Mouse (Mus musculus) stomach, postnatal 0 days (tissue): Measurements from ENCODE around the gene Nudt16l1. TPM values are rescaled to one million over a fixed set of nuclear protein-coding genes. Genes with fewer than 3 reads are reported as not detected.

Experiments used
- ATAC-seq: fragments of 200-750 bp; cut with Nextera tagmentation; 2 replicates; pipeline ENCODE4 v1.8.0; 2017; ENCODE audit not compliant: low FRiP score, low TSS enrichment
- DNase-seq: peaks from one replicate; pipeline ENCODE4 v3.0.0-alpha.2; 2016; ENCODE audit warnings: low spot score
- H3K27ac ChIP-seq: fragments of 300-500 bp; sonication (generic); replicated peaks from 2 replicates; pipeline ENCODE4 v1.5.1; 2014; ENCODE audit warnings: mild to moderate bottlenecking, control low read depth
- H3K27me3 ChIP-seq: fragments of 300-500 bp; sonication (generic); 2 replicates; pipeline ENCODE4 v1.6.1; 2014; ENCODE audit warnings: low read length; ENCODE audit not compliant: control insufficient read depth, insufficient read depth
- H3K36me3 ChIP-seq: fragments of 300-500 bp; sonication (generic); 2 replicates; pipeline ENCODE4 v1.6.1; 2014; ENCODE audit warnings: low read length, mixed read lengths; ENCODE audit not compliant: control insufficient read depth, insufficient read depth
- H3K4me1 ChIP-seq: fragments of 300-500 bp; sonication (generic); replicated peaks from 2 replicates; pipeline ENCODE4 v1.6.1; 2014; ENCODE audit warnings: antibody characterized with exemption; ENCODE audit not compliant: control insufficient read depth, insufficient read depth
- H3K4me2 ChIP-seq: fragments of 300-500 bp; sonication (generic); replicated peaks from 2 replicates; pipeline ENCODE4 v1.6.1; 2014; ENCODE audit warnings: low read depth, mild to moderate bottlenecking, control low read depth, moderate library complexity
- H3K4me3 ChIP-seq: fragments of 300-500 bp; sonication (generic); 2 replicates; pipeline ENCODE4 v1.5.1; 2014; ENCODE audit warnings: low read depth, low read length, control low read depth
- H3K9ac ChIP-seq: fragments of 300-500 bp; sonication (generic); 2 replicates; pipeline ENCODE4 v1.6.1; 2014; ENCODE audit warnings: mild to moderate bottlenecking, low read length, control low read depth, mixed read lengths
- H3K9me3 ChIP-seq: fragments of 300-500 bp; sonication (generic); 2 replicates; pipeline ENCODE4 v1.6.1; 2016; ENCODE audit warnings: low read length; ENCODE audit not compliant: control insufficient read depth
- CTCF ChIP-seq: IDR thresholded peaks from 2 replicates; pipeline ENCODE4 v1.5.1; 2016; ENCODE audit warnings: antibody characterized with exemption, low read depth, mild to moderate bottlenecking, moderate library complexity
- EP300 ChIP-seq: optimal IDR thresholded peaks from 2 replicates; pipeline ENCODE3; 2016; ENCODE audit warnings: antibody characterized with exemption
- WGBS: fragments of 180-500 bp; shearing (Covaris S2); extraction: QIAGEN DNeasy Blood & Tissue Kit; methylation state at CpG from one replicate; pipeline ENCODE4 v1.1.7; 2014; 5-methylcytosine and 5-hydroxymethylcytosine counted together
- polyA plus RNA-seq: library from polyadenylated mRNA; unstranded; fragments of >200 nt; fragmentation: Nextera tagmentation; extraction: Ambion mirVana; gene quantifications from 2 replicates; pipeline ENCODE4 v1.2.1, GENCODE M21; 2015

Nudt16l1 gene
- polyA plus RNA-seq, 1 experiment from 2014 or later = 93.6 TPM

- Histone ChIP-seq H3K4me2 (no peak overlapping the region), H3K9ac (no peak overlapping the region), H3K27ac (no peak overlapping the region), H3K9me3 (no peaks in the 10 kb centered on the region), H3K4me1 (0 out of 2 replicates have a peak, but pooled peaks cover 2% of the 10 kb centered on the region), H3K4me3 (no peak overlapping the region), H3K27me3 (no peaks in the 10 kb centered on the region), H3K36me3 (peaks cover 16% of the 10 kb centered on the region)
- WGBS = 97% methylated on average over 8 of the region's 8 CpGs
- TF ChIP-seq EP300 = no peak
- no peak for TF ChIP-seq CTCF
- DNase-seq (no peak), ATAC-seq (no peak)
Measured at GRCm38 (mm10) chr16:4910758-4911157, 27.8 kb upstream of the Nudt16l1 start.

- peaks cover 26% of the 10 kb centered on the region for H3K36me3 ChIP-seq
- 75% methylated on average over 10 of the region's 10 CpGs for WGBS
- H3K27ac ChIP-seq = peak overlapping the region; percentile 87; the same call in 1 of the 2 replicates
- 0 out of 2 replicates have a peak, but pooled peaks cover 2% of the 10 kb centered on the region for H3K4me1 ChIP-seq
- ATAC-seq (no peak), DNase-seq (no peak)
- no peaks in the 10 kb centered on the region for H3K9me3 ChIP-seq
- TF ChIP-seq EP300 = no peak
- no peaks in the 10 kb centered on the region for H3K27me3 ChIP-seq
- no peak overlapping the region for H3K4me2 ChIP-seq
- no peak overlapping the region for H3K9ac ChIP-seq
- no peak overlapping the region for H3K4me3 ChIP-seq
Measured at GRCm38 (mm10) chr16:4912074-4912648, 26.4 kb upstream of the Nudt16l1 start.

DNA sequence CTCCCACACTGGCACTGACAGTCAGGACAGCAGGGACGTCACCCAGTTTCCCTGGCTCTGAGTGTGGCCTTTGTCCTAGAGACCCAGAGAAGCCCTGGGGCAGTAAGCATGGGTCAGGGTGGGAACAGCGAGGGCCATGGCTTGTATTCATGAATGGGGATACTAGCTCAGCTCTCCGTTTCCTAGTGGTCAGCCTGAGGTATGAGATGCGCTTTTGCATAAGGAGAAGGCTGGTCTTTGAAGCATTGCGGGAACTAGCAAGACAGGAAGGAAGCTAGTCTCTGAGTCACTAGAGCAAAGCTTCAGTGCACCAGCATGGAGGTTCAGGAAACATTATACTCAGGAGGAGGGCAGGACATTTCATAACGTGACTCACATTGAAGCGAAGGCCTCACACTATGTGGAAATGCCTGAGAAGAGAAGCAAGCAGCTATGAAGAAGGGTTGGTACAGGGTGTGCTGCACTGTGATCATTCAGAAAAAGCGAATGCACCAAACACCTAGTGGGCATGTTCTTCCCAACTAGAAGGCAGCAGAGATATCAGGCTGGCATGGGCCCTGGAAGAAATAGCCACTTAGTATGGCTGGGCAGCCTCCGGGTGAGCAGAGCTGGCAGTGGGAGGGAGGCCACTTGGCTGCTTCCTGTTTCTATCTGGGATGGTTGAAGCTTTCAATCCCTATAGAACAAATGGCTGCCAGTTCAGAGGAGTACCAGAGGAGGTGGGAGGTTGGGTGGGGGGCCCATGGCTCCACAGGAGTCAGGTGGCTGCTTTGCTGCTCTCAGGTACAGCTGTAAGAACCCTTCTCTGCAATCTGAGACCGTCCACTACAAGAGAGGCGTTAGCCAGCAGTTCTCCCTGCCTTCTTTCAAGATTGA, 25.4 kb upstream of the Nudt16l1 start:
- Histone ChIP-seq H3K4me3 (no peak overlapping the region), H3K9me3 (no peaks in the 10 kb centered on the region), H3K27ac (peak overlapping the region; percentile 87), H3K9ac (no peak overlapping the region; the same call in 1 of the 2 replicates), H3K4me1 (0 out of 2 replicates have a peak, but pooled peaks cover 2% of the 10 kb centered on the region), H3K36me3 (peaks cover 22% of the 10 kb centered on the region), H3K4me2 (no peak overlapping the region), H3K27me3 (no peaks in the 10 kb centered on the region)
- ATAC-seq (peak; percentile 67), DNase-seq (no peak)
- TF ChIP-seq EP300 = no peak
- peak; percentile 24; the same call in 1 of the 2 replicates for TF ChIP-seq CTCF
- WGBS = 62% methylated on average over 11 of the region's 11 CpGs

DNA sequence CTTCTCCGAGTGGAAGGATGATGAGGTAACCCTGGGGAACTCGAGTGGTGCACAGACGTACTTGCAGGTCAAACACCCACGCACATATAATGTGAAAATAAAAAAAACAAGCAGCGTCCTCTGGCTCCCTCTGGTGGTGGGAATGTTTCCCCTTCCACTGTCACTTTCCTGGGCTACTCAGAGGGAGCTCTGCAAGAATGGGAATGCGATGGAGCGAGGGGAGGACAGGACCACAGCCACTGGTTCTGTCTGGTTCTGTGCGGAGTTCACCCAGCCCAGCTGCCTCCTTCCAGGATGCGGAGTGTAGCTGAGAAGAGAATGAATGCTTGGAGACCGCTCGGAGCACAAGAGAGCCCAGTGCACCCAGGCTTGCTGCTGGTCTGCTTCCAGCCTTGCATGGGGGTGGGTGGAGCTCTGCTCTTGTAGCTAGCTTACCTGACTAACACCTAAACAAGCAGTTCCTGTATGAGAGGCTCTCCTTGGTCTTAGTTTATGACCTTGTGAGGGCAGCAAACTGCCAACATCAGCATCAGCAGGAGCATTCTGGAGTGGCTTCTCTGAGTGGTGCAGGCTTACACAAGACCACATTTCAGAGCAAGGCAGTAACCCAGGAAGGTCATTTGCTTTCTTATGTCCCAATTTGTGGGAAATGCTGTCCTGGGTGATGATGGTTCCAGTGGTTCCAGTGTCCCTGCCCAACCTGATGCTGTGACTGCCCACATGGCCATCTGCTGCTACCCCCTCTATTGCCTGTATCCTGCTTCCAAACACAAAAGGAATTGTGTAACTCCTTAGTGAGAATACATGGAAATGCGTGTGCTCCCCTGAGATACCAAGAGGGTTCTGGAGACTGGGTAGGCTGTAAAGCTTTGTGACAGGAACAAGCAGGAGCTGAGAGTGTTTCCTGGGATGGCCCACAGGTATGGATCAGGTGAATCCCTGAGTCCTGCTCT, 24.5 kb upstream of the Nudt16l1 start:
- DNase-seq = peak; percentile 87
- H3K9me3 ChIP-seq = no peaks in the 10 kb centered on the region
- H3K36me3 ChIP-seq = peaks cover 28% of the 10 kb centered on the region
- H3K4me3 ChIP-seq = no peak overlapping the region
- TF ChIP-seq CTCF (peak; percentile 99), EP300 (no peak)
- 0 out of 2 replicates have a peak overlapping the region, but pooled peaks have one; percentile 6 for H3K4me2 ChIP-seq
- H3K27me3 ChIP-seq = no peaks in the 10 kb centered on the region
- 33% methylated on average over 12 of the region's 12 CpGs for WGBS
- no peak overlapping the region for H3K9ac ChIP-seq
- peak overlapping the region; percentile 87 for H3K27ac ChIP-seq
- ATAC-seq = peak; percentile 63
- H3K4me1 ChIP-seq = 0 out of 2 replicates have a peak, but pooled peaks cover 2% of the 10 kb centered on the region

- H3K4me3 ChIP-seq = no peak overlapping the region
- 0 out of 2 replicates have a peak, but pooled peaks cover 2% of the 10 kb centered on the region for H3K4me1 ChIP-seq
- no peak for TF ChIP-seq CTCF
- no peak for TF ChIP-seq EP300
- no peak for DNase-seq
- no peak overlapping the region for H3K9ac ChIP-seq
- peaks cover 23% of the 10 kb centered on the region for H3K36me3 ChIP-seq
- no peaks in the 10 kb centered on the region for H3K9me3 ChIP-seq
- no peak overlapping the region for H3K4me2 ChIP-seq
- H3K27ac ChIP-seq = no peak overlapping the region
- 86% methylated on average over 3 of the region's 3 CpGs for WGBS
- 0 out of 2 replicates have a peak, but pooled peaks have one; percentile 9 for ATAC-seq
- H3K27me3 ChIP-seq = no peaks in the 10 kb centered on the region
Measured at GRCm38 (mm10) chr16:4915931-4916330, 22.6 kb upstream of the Nudt16l1 start.
